Mouse (Mus musculus): ENCODE results near the gene Tnpo3.

GRCm38 (mm10) chr6:29595656-29596055 is 14.0 kb downstream of the Tnpo3 start:
- TF ChIP-seq CTCF (IDR thresholded peaks at IDR 0.05; ENCODE audit: borderline replicate concordance, extremely low read depth, insufficient read depth, insufficient read length) (no peak), POLR2A (IDR thresholded peaks at IDR 0.05; ENCODE audit: borderline replicate concordance, extremely low read depth, insufficient read depth, insufficient read length, poor library complexity, severe bottlenecking) (no peak)

Measured in brain, embryonic 14.5 days (tissue).